Mouse (Mus musculus) brown adipose tissue, adult 24 weeks (tissue): ENCODE data around the gene Arfgap3. TPM values are rescaled to one million over a fixed set of nuclear protein-coding genes. Genes with fewer than 3 reads are reported as not detected.
"Not testable (repeated sequence)": the region's sequence is repeated elsewhere in the genome, so short reads cannot be mapped to it uniquely, and the experiment has no call there.

ENCODE experiments used
- H3K27ac ChIP-seq: fragments of 200-500 bp; replicated peaks from 2 replicates; pipeline ENCODE4 v1.5.1; 2012; ENCODE audit warnings: low read depth, mild to moderate bottlenecking, low read length
- H3K4me1 ChIP-seq: fragments of 200-500 bp; 2 replicates; pipeline ENCODE4 v1.6.1; 2012; ENCODE audit warnings: low read length, mixed read lengths; ENCODE audit not compliant: control insufficient read depth, insufficient read depth, insufficient read length
- H3K4me3 ChIP-seq: fragments of 200-500 bp; 2 replicates; pipeline ENCODE4 v1.5.1; 2012; ENCODE audit warnings: low read depth, mild to moderate bottlenecking, low read length, moderate library complexity; ENCODE audit not compliant: insufficient read depth
- polyA plus RNA-seq: library from polyadenylated mRNA; stranded (reverse); fragments of >200 nt; gene quantifications from 2 replicates; pipeline ENCODE4 v1.2.4, GENCODE M21; 2012; ENCODE audit not compliant: missing spikeins, insufficient read depth, insufficient read length

The Arfgap3 gene
- polyA plus RNA-seq, 1 experiment: 12.2 TPM

GRCm38 (mm10) chr15:83314914-83315313 is 35.1 kb downstream of the Arfgap3 start:
- Histone ChIP-seq H3K4me1 (no peaks in the 10 kb centered on the region), H3K27ac (no peak overlapping the region)

GRCm38 (mm10) chr15:83309878-83310277 is 40.2 kb downstream of the Arfgap3 start:
- no peak overlapping the region for H3K27ac ChIP-seq
- no peak overlapping the region for H3K4me3 ChIP-seq
- peaks cover 14% of the 10 kb centered on the region for H3K4me1 ChIP-seq

More at GRCm38 (mm10) chr15:83314914-83315313, 35.1 kb downstream of the Arfgap3 start:
- H3K4me3 ChIP-seq: no peak overlapping the region

GRCm38 (mm10) chr15:83308708-83309107 is 41.3 kb downstream of the Arfgap3 start:
- H3K4me1 ChIP-seq: peaks cover 25% of the 10 kb centered on the region
- H3K27ac ChIP-seq, H3K4me3 ChIP-seq: not testable (repeated sequence)

GRCm38 (mm10) chr15:83306181-83306580 is 43.9 kb downstream of the Arfgap3 start:
- H3K4me1 ChIP-seq: peaks cover 27% of the 10 kb centered on the region
- H3K27ac ChIP-seq: peak overlapping the region; percentile 82
- no peak overlapping the region for H3K4me3 ChIP-seq

GRCm38 (mm10) chr15:83305192-83305921 is 44.7 kb downstream of the Arfgap3 start:
- Histone ChIP-seq H3K4me1 (peaks cover 32% of the 10 kb centered on the region), H3K27ac (peak overlapping the region; percentile 82)

GRCm38 (mm10) chr15:83304804-83305191 is 45.2 kb downstream of the Arfgap3 start:
- H3K27ac ChIP-seq: peak overlapping the region; percentile 55
- peaks cover 33% of the 10 kb centered on the region for H3K4me1 ChIP-seq
- no peak overlapping the region for H3K4me3 ChIP-seq

More at GRCm38 (mm10) chr15:83305192-83305921, 44.7 kb downstream of the Arfgap3 start:
- no peak overlapping the region for H3K4me3 ChIP-seq

- Histone ChIP-seq H3K27ac (peak overlapping the region; percentile 39; the same call in 1 of the 2 replicates), H3K4me1 (peaks cover 33% of the 10 kb centered on the region), H3K4me3 (no peak overlapping the region)
Observed at GRCm38 (mm10) chr15:83303656-83304484, 46.2 kb downstream of the Arfgap3 start.

- H3K4me1 ChIP-seq: peaks cover 32% of the 10 kb centered on the region
- no peak overlapping the region for H3K4me3 ChIP-seq
- peak overlapping the region; percentile 23 for H3K27ac ChIP-seq
Observed at GRCm38 (mm10) chr15:83299916-83300582, 50.0 kb downstream of the Arfgap3 start.

GRCm38 (mm10) chr15:83299450-83299849 is 50.6 kb downstream of the Arfgap3 start:
- H3K27ac ChIP-seq: no peak overlapping the region
- H3K4me3 ChIP-seq: no peak overlapping the region
- H3K4me1 ChIP-seq: peaks cover 32% of the 10 kb centered on the region

- Histone ChIP-seq H3K27ac (no peak overlapping the region), H3K4me3 (no peak overlapping the region), H3K4me1 (peaks cover 32% of the 10 kb centered on the region)
Observed at GRCm38 (mm10) chr15:83298810-83299209, 51.2 kb downstream of the Arfgap3 start.

GRCm38 (mm10) chr15:83298313-83298712 is 51.7 kb downstream of the Arfgap3 start:
- H3K4me3 ChIP-seq: no peak overlapping the region
- H3K27ac ChIP-seq: no peak overlapping the region
- peaks cover 34% of the 10 kb centered on the region for H3K4me1 ChIP-seq

GRCm38 (mm10) chr15:83296771-83297311 is 53.2 kb downstream of the Arfgap3 start:
- Histone ChIP-seq H3K27ac (no peak overlapping the region), H3K4me1 (peaks cover 49% of the 10 kb centered on the region), H3K4me3 (no peak overlapping the region)

- Histone ChIP-seq H3K27ac (peak overlapping the region; percentile 30), H3K4me1 (peaks cover 51% of the 10 kb centered on the region), H3K4me3 (no peak overlapping the region)
Observed at GRCm38 (mm10) chr15:83296050-83296449, 54.0 kb downstream of the Arfgap3 start.

GRCm38 (mm10) chr15:83294954-83295353 is 55.1 kb downstream of the Arfgap3 start:
- Histone ChIP-seq H3K4me1 (peaks cover 45% of the 10 kb centered on the region), H3K4me3 (no peak overlapping the region), H3K27ac (peak overlapping the region; percentile 82)
